Mouse (Mus musculus): Measurements from ENCODE around the gene Incenp. TPM values are rescaled to one million over a fixed set of nuclear protein-coding genes. Genes with fewer than 3 reads are reported as not detected.

Gene Incenp
- polyA plus RNA-seq, 1 experiment: 4.9 TPM

Other genes with a start within 250 kb of the Incenp start
- not detected in 2 replicates for gene Scgb2a2, start 52.0 kb downstream of the Incenp start, polyA plus RNA-seq (2012; rRNA removed)
- 2,402 and 3,491 TPM in 2 replicates for gene Fth1, start 81.0 kb upstream of the Incenp start, polyA plus RNA-seq (2012; rRNA removed)
- 3.8 and 4.2 TPM in 2 replicates for gene Best1, start 102.1 kb upstream of the Incenp start, polyA plus RNA-seq (2012; rRNA removed)
- gene Rab3il1, start 102.1 kb upstream of the Incenp start, polyA plus RNA-seq (2012; rRNA removed): 22.0 and 23.6 TPM in 2 replicates
- 38.6 and 41.9 TPM in 2 replicates for gene Fads3, start 142.0 kb upstream of the Incenp start, polyA plus RNA-seq (2012; rRNA removed)
- 156 and 173 TPM in 2 replicates for gene Fads2, start 202.2 kb upstream of the Incenp start, polyA plus RNA-seq (2012; rRNA removed)